Mouse (Mus musculus) CD4-positive, CD25-positive, alpha-beta regulatory T cell, adult 9 weeks (primary cell): Measurements from ENCODE around the gene Dhrs3. TPM values are rescaled to one million over a fixed set of nuclear protein-coding genes. Genes with fewer than 3 reads are reported as not detected.

Source experiments
- polyA plus RNA-seq: library from polyadenylated mRNA; unstranded; fragments of 100-300 nt; shearing (Covaris generic); gene quantifications from one replicate; pipeline ENCODE4 v1.2.1, GENCODE M21; 2017

Dhrs3 gene
- polyA plus RNA-seq = 19.9 TPM

GRCm38 (mm10) chr4:144892133-144892936, at the start of gene Dhrs3:
Gene Dhrs3, plus strand, starts transcription at chr4:144892827.

Other genes with a start within 250 kb of the Dhrs3 start
- not detected for gene Gm436, start 206.5 kb upstream of the Dhrs3 start, polyA plus RNA-seq
- not detected for gene Gm13178, start 171.4 kb upstream of the Dhrs3 start, polyA plus RNA-seq
- gene Gm438, start 106.2 kb upstream of the Dhrs3 start, polyA plus RNA-seq = not detected